Mouse (Mus musculus) erythroid progenitor cell, adult 5-6 weeks (primary cell): ENCODE data around the gene Cdh22. TPM values are rescaled to one million over a fixed set of nuclear protein-coding genes. Genes with fewer than 3 reads are reported as not detected.

Experiments
- ATAC-seq: replicated peaks from 2 replicates; pipeline ENCODE4 v1.8.0; 2016; ENCODE audit warnings: moderate number of reproducible peaks, mild to moderate bottlenecking, moderate TSS enrichment, inconsistent platforms; ENCODE audit not compliant: poor library complexity, low FRiP score, severe bottlenecking
- total RNA-seq, 2 experiments: library from RNA; stranded (forward) in 1 of 2; stranded (reverse) in 1 of 2; fragments of 150-400 nt in 1 of 2; fragments of 186-747, 209-891 nt in 1 of 2; gene quantifications; 2 replicates each; pipeline versions ENCODE4 v1.2.3 to v1.2.4; 2015 to 2017; ENCODE audit warnings: low replicate concordance in 2 of 2

The Cdh22 gene
- total RNA-seq, 2 experiments from 2014 or later: not detected

DNA sequence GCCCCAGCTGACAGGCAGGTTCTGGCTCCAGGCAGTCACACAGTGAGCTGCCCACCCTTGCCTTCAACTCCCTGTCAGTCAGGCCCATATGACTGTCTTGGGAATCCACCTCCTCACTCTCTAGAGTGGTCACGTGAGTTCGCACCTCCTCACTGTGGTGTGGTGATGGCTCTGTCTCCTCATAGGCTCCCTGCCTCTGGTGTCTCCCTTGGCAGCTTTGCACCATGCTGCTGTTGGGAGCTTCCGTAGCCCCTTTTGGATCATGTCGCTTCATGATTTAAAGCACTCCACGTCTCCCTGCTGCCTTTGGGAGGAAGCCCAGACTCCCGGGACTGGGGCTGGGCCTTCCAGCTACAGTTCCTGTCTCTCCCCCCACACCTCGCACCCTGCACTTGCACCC, 170.2 kb downstream of the Cdh22 start:
- no peak for ATAC-seq

- ATAC-seq: no peak
Observed at GRCm38 (mm10) chr2:165061638-165062433, 172.8 kb downstream of the Cdh22 start.

Other genes with a start within 250 kb of the Cdh22 start
- 8.4 and 9.0 TPM in 2 replicates for gene Ncoa5, start 200.0 kb downstream of the Cdh22 start, total RNA-seq (2015; ENCODE audit: low replicate concordance)
- 13.5 and 20.0 TPM in 2 replicates for gene Ncoa5, start 200.0 kb downstream of the Cdh22 start, total RNA-seq (2017; ENCODE audit: low replicate concordance)
- 5.0 TPM in 1 of 2 replicates, not detected in the other for gene Cd40, start 179.2 kb downstream of the Cdh22 start, total RNA-seq (2015; ENCODE audit: low replicate concordance)
- 0.08 and 3.6 TPM in 2 replicates for gene Cd40, start 179.2 kb downstream of the Cdh22 start, total RNA-seq (2017; ENCODE audit: low replicate concordance)
- not detected in 2 replicates for gene 1700025C18Rik, start 144.1 kb downstream of the Cdh22 start, total RNA-seq (2015; ENCODE audit: low replicate concordance)
- not detected in 2 replicates for gene 1700025C18Rik, start 144.1 kb downstream of the Cdh22 start, total RNA-seq (2017; ENCODE audit: low replicate concordance)
- gene Slc35c2, start 53.0 kb upstream of the Cdh22 start, total RNA-seq (2015; ENCODE audit: low replicate concordance): 11.9 and 18.0 TPM in 2 replicates
- gene Slc35c2, start 53.0 kb upstream of the Cdh22 start, total RNA-seq (2017; ENCODE audit: low replicate concordance): 5.2 and 10.5 TPM in 2 replicates
- 16.3 and 25.9 TPM in 2 replicates for gene Elmo2, start 91.6 kb upstream of the Cdh22 start, total RNA-seq (2015; ENCODE audit: low replicate concordance)
- 8.6 and 13.1 TPM in 2 replicates for gene Elmo2, start 91.6 kb upstream of the Cdh22 start, total RNA-seq (2017; ENCODE audit: low replicate concordance)
- gene Zfp663, start 133.9 kb upstream of the Cdh22 start, total RNA-seq (2015; ENCODE audit: low replicate concordance): not detected in 2 replicates
- gene Zfp663, start 133.9 kb upstream of the Cdh22 start, total RNA-seq (2017; ENCODE audit: low replicate concordance): not detected in 2 replicates
- not detected in 2 replicates for gene Zfp334, start 153.4 kb upstream of the Cdh22 start, total RNA-seq (2015; ENCODE audit: low replicate concordance)
- not detected in 2 replicates for gene Zfp334, start 153.4 kb upstream of the Cdh22 start, total RNA-seq (2017; ENCODE audit: low replicate concordance)
- gene Ocstamp, start 165.6 kb upstream of the Cdh22 start, total RNA-seq (2015; ENCODE audit: low replicate concordance): not detected in 2 replicates
- not detected in 2 replicates for gene Ocstamp, start 165.6 kb upstream of the Cdh22 start, total RNA-seq (2017; ENCODE audit: low replicate concordance)
- gene Slc13a3, start 238.4 kb upstream of the Cdh22 start, total RNA-seq (2015; ENCODE audit: low replicate concordance): not detected in 2 replicates
- gene Slc13a3, start 238.4 kb upstream of the Cdh22 start, total RNA-seq (2017; ENCODE audit: low replicate concordance): 0.13 and 0.91 TPM in 2 replicates